Mouse (Mus musculus): ENCODE results near the gene Foxl2. TPM values are rescaled to one million over a fixed set of nuclear protein-coding genes. Genes with fewer than 3 reads are reported as not detected.

Foxl2 gene
- 0.10 TPM in 1 of 2 replicates, not detected in the other for polyA plus RNA-seq (2016; fragmentation: Nextera tagmentation; extraction: Ambion mirVana)

GRCm38 (mm10) chr9:98955103-98955715 lies at the start of gene Foxl2:
Foxl2 (plus strand) TSS chr9:98955288.
- under 1% methylated on average over 57 of the region's 58 CpGs for WGBS
- H3K9me3 ChIP-seq = no peaks in the 10 kb centered on the region
- no peaks in the 10 kb centered on the region for H3K36me3 ChIP-seq
- peaks cover 35% of the 10 kb centered on the region for H3K4me1 ChIP-seq
- peak within 1 kb of the TSS; percentile 26 for H3K27ac ChIP-seq
- peaks cover 96% of the 10 kb centered on the region for H3K27me3 ChIP-seq (ENCODE audit: insufficient read depth, poor library complexity, severe bottlenecking)
- H3K4me3 ChIP-seq = peak within 1 kb of the TSS; percentile 63
- no peak for DNase-seq (ENCODE audit: low spot score)

DNA sequence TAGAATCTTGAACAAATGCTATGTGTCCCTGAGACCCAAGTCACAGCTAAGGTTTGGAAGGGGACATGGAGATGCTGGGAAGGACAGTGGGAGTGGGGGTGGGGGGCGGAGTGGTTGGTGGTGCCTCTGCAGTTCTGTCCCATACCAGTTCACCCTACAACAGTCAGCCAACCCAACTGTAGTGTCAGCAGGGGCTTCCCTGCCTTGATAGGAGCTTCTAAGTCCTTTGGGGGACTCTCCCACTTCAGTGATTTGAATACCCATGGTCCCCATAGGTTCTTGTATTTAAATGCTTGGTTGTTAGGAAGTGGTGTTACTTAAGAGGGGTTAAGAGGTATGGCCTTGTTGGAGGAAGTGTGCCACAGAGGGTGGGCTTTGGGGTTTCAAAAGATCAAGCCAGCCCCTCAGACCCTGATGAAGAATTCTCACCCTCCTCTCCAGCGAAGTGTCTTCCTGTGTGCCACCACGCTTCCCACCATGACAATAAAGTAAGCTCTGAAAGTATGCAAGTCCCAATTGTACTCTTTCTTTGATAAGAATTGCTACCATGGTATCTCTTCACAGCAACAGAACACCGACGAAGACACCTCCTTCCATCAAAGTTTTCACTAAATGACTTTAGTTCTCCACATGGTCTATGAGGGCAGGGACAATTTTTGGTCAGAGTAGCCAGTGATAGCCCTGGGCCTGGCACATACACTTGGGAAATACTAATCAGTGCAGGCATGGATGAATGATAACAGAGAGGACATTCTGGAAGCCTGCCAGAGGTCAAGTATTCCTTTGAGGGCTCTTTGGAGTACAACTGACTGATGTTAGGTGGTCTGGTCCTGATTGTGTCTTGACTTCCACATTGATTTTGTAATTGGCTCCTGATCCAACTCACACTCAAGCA lies 34.2 kb upstream of the Foxl2 start:
- Histone ChIP-seq H3K27me3 (ENCODE audit: insufficient read depth, poor library complexity, severe bottlenecking) (no peaks in the 10 kb centered on the region), H3K4me1 (peaks cover 11% of the 10 kb centered on the region), H3K27ac (no peak overlapping the region), H3K4me3 (no peak overlapping the region), H3K9me3 (no peaks in the 10 kb centered on the region), H3K36me3 (no peaks in the 10 kb centered on the region)
- WGBS = 89% methylated on average over 5 of the region's 5 CpGs
- no peak for DNase-seq (ENCODE audit: low spot score)

GRCm38 (mm10) chr9:98923119-98923518 lies 32.0 kb upstream of the Foxl2 start:
- no peaks in the 10 kb centered on the region for H3K36me3 ChIP-seq

DNA sequence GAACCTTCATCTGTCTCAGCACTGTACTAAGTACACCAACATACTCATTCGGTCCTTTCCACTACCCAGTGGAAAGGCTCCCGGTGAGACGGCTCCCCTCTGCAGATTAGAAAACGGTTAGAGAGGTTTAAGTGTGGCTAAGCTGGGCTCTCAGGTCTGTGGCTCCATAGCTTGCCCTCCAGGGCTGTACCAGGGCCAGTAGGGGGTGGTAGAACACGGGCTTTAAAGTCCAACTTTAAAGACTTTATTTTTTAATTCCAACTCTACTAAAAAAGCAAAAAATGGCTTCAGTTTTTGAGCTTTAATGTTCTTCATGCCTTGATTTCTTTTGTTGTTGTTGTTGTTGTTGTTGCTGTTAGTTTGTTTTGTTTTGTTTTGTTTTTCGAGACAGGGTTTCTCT lies 30.9 kb upstream of the Foxl2 start:
- no peak for DNase-seq (ENCODE audit: low spot score)
- H3K9me3 ChIP-seq = no peaks in the 10 kb centered on the region
- 49% methylated on average over 6 of the region's 6 CpGs for WGBS
- H3K4me3 ChIP-seq = no peak overlapping the region
- peaks cover 11% of the 10 kb centered on the region for H3K4me1 ChIP-seq
- no peaks in the 10 kb centered on the region for H3K36me3 ChIP-seq
- no peaks in the 10 kb centered on the region for H3K27me3 ChIP-seq (ENCODE audit: insufficient read depth, poor library complexity, severe bottlenecking)
- H3K27ac ChIP-seq = no peak overlapping the region

More at GRCm38 (mm10) chr9:98923119-98923518, 32.0 kb upstream of the Foxl2 start:
- Histone ChIP-seq H3K27ac (no peak overlapping the region), H3K4me1 (peaks cover 11% of the 10 kb centered on the region), H3K27me3 (ENCODE audit: insufficient read depth, poor library complexity, severe bottlenecking) (no peaks in the 10 kb centered on the region), H3K9me3 (no peaks in the 10 kb centered on the region), H3K4me3 (no peak overlapping the region)
- 23% methylated on average over 6 of the region's 6 CpGs for WGBS
- DNase-seq (ENCODE audit: low spot score) = no peak

GRCm38 (mm10) chr9:98929496-98929895 lies 25.6 kb upstream of the Foxl2 start:
- peaks cover 7% of the 10 kb centered on the region; the same call in 1 of the 2 replicates for H3K4me1 ChIP-seq
- H3K27ac ChIP-seq = no peak overlapping the region
- H3K36me3 ChIP-seq = no peaks in the 10 kb centered on the region
- H3K4me3 ChIP-seq = no peak overlapping the region
- DNase-seq (ENCODE audit: low spot score) = no peak
- WGBS = 84% methylated on average over 2 of the region's 2 CpGs
- H3K27me3 ChIP-seq (ENCODE audit: insufficient read depth, poor library complexity, severe bottlenecking) = peaks cover 7% of the 10 kb centered on the region
- no peaks in the 10 kb centered on the region for H3K9me3 ChIP-seq

DNA sequence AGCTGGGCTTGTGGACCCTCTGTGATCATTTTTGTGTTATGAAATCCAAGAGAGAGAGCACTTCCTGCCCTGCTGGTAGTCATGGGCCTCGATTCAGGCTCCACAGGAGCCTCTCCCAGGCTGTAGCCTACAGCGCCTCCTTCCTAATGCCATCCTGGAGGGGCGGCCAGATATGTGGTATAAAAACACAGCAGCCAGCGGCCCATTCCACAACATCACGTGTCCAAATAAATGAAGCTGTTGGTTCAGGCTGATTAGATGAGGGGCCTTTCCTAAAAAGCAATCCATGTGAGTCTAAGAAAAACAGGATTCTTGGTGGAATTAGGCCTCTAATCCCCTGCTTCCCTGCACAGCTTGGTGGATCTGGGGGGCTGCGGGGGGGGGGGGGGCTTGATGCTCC lies 22.2 kb upstream of the Foxl2 start:
- Histone ChIP-seq H3K36me3 (no peaks in the 10 kb centered on the region), H3K9me3 (no peaks in the 10 kb centered on the region), H3K27ac (no peak overlapping the region), H3K4me3 (no peak overlapping the region), H3K4me1 (peaks cover 7% of the 10 kb centered on the region; the same call in 1 of the 2 replicates), H3K27me3 (ENCODE audit: insufficient read depth, poor library complexity, severe bottlenecking) (peaks cover 26% of the 10 kb centered on the region)
- WGBS = 31% methylated on average over 6 of the region's 6 CpGs
- no peak for DNase-seq (ENCODE audit: low spot score)

GRCm38 (mm10) chr9:98935190-98935909 lies 19.7 kb upstream of the Foxl2 start:
- Histone ChIP-seq H3K4me3 (no peak overlapping the region), H3K36me3 (no peaks in the 10 kb centered on the region), H3K27me3 (ENCODE audit: insufficient read depth, poor library complexity, severe bottlenecking) (peaks cover 26% of the 10 kb centered on the region), H3K27ac (no peak overlapping the region), H3K4me1 (peaks cover 7% of the 10 kb centered on the region; the same call in 1 of the 2 replicates), H3K9me3 (no peaks in the 10 kb centered on the region)
- DNase-seq (ENCODE audit: low spot score) = no peak
- 19% methylated on average over 16 of the region's 16 CpGs for WGBS

DNA sequence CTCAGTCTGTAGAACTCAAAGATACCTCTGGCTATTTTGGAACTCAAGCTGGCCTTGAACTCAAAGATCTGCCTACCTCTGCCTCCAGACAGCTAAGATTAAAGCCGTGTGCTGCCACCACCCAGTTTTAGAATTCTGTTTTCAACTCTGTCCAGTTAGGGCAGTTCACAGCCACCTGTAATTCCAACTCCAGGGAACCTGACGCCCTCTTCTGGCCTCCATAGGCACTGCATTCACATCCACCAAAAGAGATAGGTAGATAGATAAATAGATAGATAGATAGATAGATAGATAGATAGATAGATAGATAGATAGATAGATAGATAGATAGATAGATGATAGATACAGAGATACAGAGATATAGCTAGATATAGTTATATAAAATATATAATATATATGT lies 15.8 kb upstream of the Foxl2 start:
- H3K4me3 ChIP-seq = no peak overlapping the region
- no peaks in the 10 kb centered on the region for H3K4me1 ChIP-seq
- H3K36me3 ChIP-seq = no peaks in the 10 kb centered on the region
- H3K27me3 ChIP-seq (ENCODE audit: insufficient read depth, poor library complexity, severe bottlenecking) = peaks cover 21% of the 10 kb centered on the region
- 28% methylated on average over 2 of the region's 2 CpGs for WGBS
- no peak for DNase-seq (ENCODE audit: low spot score)
- H3K27ac ChIP-seq = no peak overlapping the region
- no peaks in the 10 kb centered on the region for H3K9me3 ChIP-seq

- Histone ChIP-seq H3K9me3 (no peaks in the 10 kb centered on the region), H3K27me3 (ENCODE audit: insufficient read depth, poor library complexity, severe bottlenecking) (peaks cover 76% of the 10 kb centered on the region), H3K27ac (no peak overlapping the region), H3K4me3 (peak overlapping the region; percentile 49), H3K4me1 (peaks cover 35% of the 10 kb centered on the region), H3K36me3 (no peaks in the 10 kb centered on the region)
- under 1% methylated on average over 40 of the region's 40 CpGs for WGBS
- DNase-seq (ENCODE audit: low spot score) = no peak
Observed at GRCm38 (mm10) chr9:98952171-98953050, 2.7 kb upstream of the Foxl2 start.

- H3K4me3 ChIP-seq = no peak overlapping the region
- WGBS = 5% methylated on average over 4 of the region's 4 CpGs
- peaks cover 79% of the 10 kb centered on the region for H3K27me3 ChIP-seq (ENCODE audit: insufficient read depth, poor library complexity, severe bottlenecking)
- no peaks in the 10 kb centered on the region for H3K9me3 ChIP-seq
- no peaks in the 10 kb centered on the region for H3K36me3 ChIP-seq
- DNase-seq (ENCODE audit: low spot score) = no peak
- no peak overlapping the region for H3K27ac ChIP-seq
- H3K4me1 ChIP-seq = peaks cover 35% of the 10 kb centered on the region
Observed at GRCm38 (mm10) chr9:98953291-98953690, 1.8 kb upstream of the Foxl2 start.

DNA sequence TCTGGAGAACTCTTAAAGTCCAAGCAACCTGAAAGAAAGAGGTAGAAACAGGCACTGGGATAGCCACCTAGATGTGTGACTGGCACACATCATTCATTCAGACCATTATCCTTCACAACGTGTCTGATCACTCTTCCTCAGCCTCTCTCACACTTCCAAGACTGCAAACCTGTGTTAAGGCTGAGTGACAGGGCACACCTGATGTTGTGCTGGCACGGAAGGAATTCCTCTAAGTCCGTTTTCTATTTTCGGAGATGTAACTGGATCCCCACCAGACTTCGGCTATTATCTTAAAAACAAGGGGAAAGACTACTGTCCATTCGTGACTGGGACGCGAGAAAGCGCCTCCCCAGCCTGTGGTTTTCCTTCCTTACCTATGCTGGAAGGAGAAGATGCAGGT lies 1.3 kb upstream of the Foxl2 start:
- H3K27me3 ChIP-seq (ENCODE audit: insufficient read depth, poor library complexity, severe bottlenecking) = peaks cover 84% of the 10 kb centered on the region
- no peak for DNase-seq (ENCODE audit: low spot score)
- no peaks in the 10 kb centered on the region for H3K9me3 ChIP-seq
- no peaks in the 10 kb centered on the region for H3K36me3 ChIP-seq
- no peak overlapping the region for H3K4me3 ChIP-seq
- 3% methylated on average over 9 of the region's 9 CpGs for WGBS
- no peak overlapping the region for H3K27ac ChIP-seq
- peaks cover 35% of the 10 kb centered on the region for H3K4me1 ChIP-seq

Measured in heart, embryonic 10.5 days (tissue).